Mouse (Mus musculus) heart, adult 2 months (tissue): Measurements from ENCODE around the gene Nos3.

Experiments used
- CTCF ChIP-seq: fragments of 200-600 bp; IDR thresholded peaks from 2 replicates; pipeline ENCODE4 v1.8.1; 2022; ENCODE audit warnings: antibody characterized with exemption, mild to moderate bottlenecking, moderate library complexity
- EP300 ChIP-seq: fragments of 200-500 bp; IDR thresholded peaks from 2 replicates; pipeline ENCODE4 v1.6.1; 2011; ENCODE audit warnings: low read depth, low read length, control low read depth; ENCODE audit not compliant: insufficient read depth
- POLR2A ChIP-seq: fragments of 200-500 bp; IDR thresholded peaks from 2 replicates; pipeline ENCODE4 v1.6.1; 2011; ENCODE audit warnings: mild to moderate bottlenecking, low read depth, low read length, control low read depth; ENCODE audit not compliant: insufficient read depth

GRCm38 (mm10) chr5:24320894-24321293, 43.7 kb upstream of the Nos3 start:
- no peak for TF ChIP-seq EP300
- TF ChIP-seq CTCF, result no peak
- TF ChIP-seq POLR2A, result no peak
